In genomic region chr6:81697284-81697683, GRCm38 (mm10) we compare ENCODE assay signal across 16 mouse cellular contexts.
"Had no signal": no experiment of that assay in that cellular context is flagged by ENCODE, and none has a peak within 500 bp of the region (broad histone marks: within the 10 kb centered on the region; RNA-seq: fewer than 3 reads in every experiment).

No protein-coding gene starts in this region.

- H3K27me3 ChIP-seq: lung, embryonic 15.5 days; megakaryocyte, embryonic 14.5 days; midbrain, embryonic 13.5 days; midbrain, embryonic 15.5 days; neural tube, embryonic 12.5 days had no signal

- H3K36me3 ChIP-seq: lung, embryonic 15.5 days; midbrain, embryonic 13.5 days; midbrain, embryonic 15.5 days; neural tube, embryonic 12.5 days had no signal

- H3K27ac ChIP-seq: lung, embryonic 15.5 days; macrophage; midbrain, embryonic 13.5 days; midbrain, embryonic 15.5 days; neural tube, embryonic 12.5 days had no signal

- H3K4me1 ChIP-seq: lung, embryonic 15.5 days; megakaryocyte, embryonic 14.5 days; midbrain, embryonic 13.5 days; midbrain, embryonic 15.5 days; neural tube, embryonic 12.5 days had no signal

- H3K9ac ChIP-seq: liver, postnatal 0 days; lung, embryonic 15.5 days; midbrain, embryonic 13.5 days; midbrain, embryonic 15.5 days; neural tube, embryonic 12.5 days had no signal

- DNase-seq: liver, postnatal 0 days; lung, adult 2 months; lung, postnatal 14 days; lung, postnatal 36 days; right cerebral cortex, postnatal 14 days; right cerebral cortex, postnatal 4 days; spleen, adult 18-20 months; thymus, adult 2 months; thymus, postnatal 25 days; thymus, postnatal 4 days had no signal

- H3K4me3 ChIP-seq: lung, embryonic 15.5 days; megakaryocyte, embryonic 14.5 days; midbrain, embryonic 13.5 days; midbrain, embryonic 15.5 days; neural tube, embryonic 12.5 days had no signal
